Mouse (Mus musculus) adrenal gland, postnatal 25 days (tissue): Measurements from ENCODE around the gene Ncapd2. TPM values are rescaled to one million over a fixed set of nuclear protein-coding genes. Genes with fewer than 3 reads are reported as not detected.
"Not testable (repeated sequence)": the region's sequence is repeated elsewhere in the genome, so short reads cannot be mapped to it uniquely, and the experiment has no call there.

Experiments
- DNase-seq: peaks from one replicate; pipeline ENCODE4 v3.0.0; 2021; ENCODE audit warnings: mixed read lengths
- total RNA-seq: library from RNA; stranded (reverse); gene quantifications from 2 replicates; pipeline ENCODE4 v1.2.3, GENCODE M21; 2021

Ncapd2 gene
- total RNA-seq, 1 experiment from 2014 or later, result 35.6 TPM

GRCm38 (mm10) chr6:125165328-125165891, 26.1 kb downstream of the Ncapd2 start:
- DNase-seq, result peak; percentile 93

- peak; percentile 44 for DNase-seq
Measured at GRCm38 (mm10) chr6:125164672-125165327, 26.7 kb downstream of the Ncapd2 start.

GRCm38 (mm10) chr6:125163801-125164657, 27.5 kb downstream of the Ncapd2 start:
- DNase-seq, result peak; percentile 28

GRCm38 (mm10) chr6:125162615-125163305, 28.7 kb downstream of the Ncapd2 start:
- not testable (repeated sequence) for DNase-seq

- peak; percentile 66 for DNase-seq
Measured at GRCm38 (mm10) chr6:125161971-125162370, 29.5 kb downstream of the Ncapd2 start.

- DNase-seq, result peak; percentile 65
Measured at GRCm38 (mm10) chr6:125160854-125161760, 30.4 kb downstream of the Ncapd2 start.

GRCm38 (mm10) chr6:125160558-125160853, 31.0 kb downstream of the Ncapd2 start:
- DNase-seq, result no peak

GRCm38 (mm10) chr6:125159773-125160557, 31.5 kb downstream of the Ncapd2 start:
- DNase-seq, result no peak

- no peak for DNase-seq
Measured at GRCm38 (mm10) chr6:125158944-125159492, 32.5 kb downstream of the Ncapd2 start.

- no peak for DNase-seq
Measured at GRCm38 (mm10) chr6:125156903-125157614, 34.4 kb downstream of the Ncapd2 start.

- DNase-seq, result no peak
Measured at GRCm38 (mm10) chr6:125156491-125156890, 35.0 kb downstream of the Ncapd2 start.

GRCm38 (mm10) chr6:125155262-125155661, 36.2 kb downstream of the Ncapd2 start:
- DNase-seq, result no peak

GRCm38 (mm10) chr6:125154550-125154949, 37.0 kb downstream of the Ncapd2 start:
- no peak for DNase-seq

GRCm38 (mm10) chr6:125153682-125154081, 37.8 kb downstream of the Ncapd2 start:
- DNase-seq, result no peak

- no peak for DNase-seq
Measured at GRCm38 (mm10) chr6:125153018-125153389, 38.5 kb downstream of the Ncapd2 start.

GRCm38 (mm10) chr6:125152212-125153017, 39.1 kb downstream of the Ncapd2 start:
- DNase-seq, result no peak

GRCm38 (mm10) chr6:125149569-125149950, 41.9 kb downstream of the Ncapd2 start:
- no peak for DNase-seq

GRCm38 (mm10) chr6:125148926-125149568, 42.5 kb downstream of the Ncapd2 start:
- no peak for DNase-seq
